Mouse (Mus musculus): ENCODE data around the gene Btd.

- TF ChIP-seq POLR2A (IDR thresholded peaks at IDR 0.05; ENCODE audit: extremely low read depth, insufficient read depth, low read length) (no peak), CTCF (IDR thresholded peaks at IDR 0.05; ENCODE audit: low read depth, low read length) (no peak)
Measured at GRCm38 (mm10) chr14:31686231-31686630, 45.4 kb downstream of the Btd start.
